Mouse (Mus musculus) stomach, embryonic 16.5 days (tissue): ENCODE results near the gene Gpr146. TPM values are rescaled to one million over a fixed set of nuclear protein-coding genes. Genes with fewer than 3 reads are reported as not detected.
A peak's percentile ranks its signal among the peaks of the same experiment; 100 is the strongest.

Experiments
- ATAC-seq: fragments of 200-750 bp; cut with Nextera tagmentation; 2 replicates; pipeline ENCODE4 v1.8.0; 2017; ENCODE audit warnings: moderate number of reproducible peaks, moderate TSS enrichment; ENCODE audit not compliant: insufficient read depth, low FRiP score
- H3K27ac ChIP-seq: fragments of 300-500 bp; sonication (generic); 2 replicates; pipeline ENCODE4 v1.5.1; 2014; ENCODE audit warnings: low read length
- H3K27me3 ChIP-seq: fragments of 300-500 bp; sonication (generic); 2 replicates; pipeline ENCODE4 v1.6.1; 2014; ENCODE audit warnings: low read length, control low read depth, mixed read lengths; ENCODE audit not compliant: control insufficient read depth, insufficient read depth
- H3K36me3 ChIP-seq: fragments of 300-500 bp; sonication (generic); 2 replicates; pipeline ENCODE4 v1.6.1; 2014; ENCODE audit warnings: low read length; ENCODE audit not compliant: control insufficient read depth, insufficient read depth
- H3K4me1 ChIP-seq: fragments of 300-500 bp; sonication (generic); 2 replicates; pipeline ENCODE4 v1.6.1; 2014; ENCODE audit warnings: low read length, control low read depth, mixed read lengths; ENCODE audit not compliant: control insufficient read depth, insufficient read depth
- H3K4me2 ChIP-seq: fragments of 300-500 bp; sonication (generic); 2 replicates; pipeline ENCODE4 v1.6.1; 2014; ENCODE audit warnings: low read depth, low read length, mixed read lengths
- H3K4me3 ChIP-seq: fragments of 300-500 bp; sonication (generic); replicated peaks from 2 replicates; pipeline ENCODE4 v1.5.1; 2014; ENCODE audit warnings: mild to moderate bottlenecking, low read length
- H3K9ac ChIP-seq: fragments of 300-500 bp; sonication (generic); 2 replicates; pipeline ENCODE4 v1.6.1; 2014; ENCODE audit warnings: low read length
- H3K9me3 ChIP-seq: fragments of 300-500 bp; sonication (generic); replicated peaks from 2 replicates; pipeline ENCODE4 v1.6.1; 2016; ENCODE audit warnings: low read length, control low read depth; ENCODE audit not compliant: control insufficient read depth
- WGBS: fragments of 180-500 bp; shearing (Covaris S2); extraction: QIAGEN DNeasy Blood & Tissue Kit; methylation state at CpG from one replicate; pipeline ENCODE4 v1.1.7; 2014; 5-methylcytosine and 5-hydroxymethylcytosine counted together
- polyA plus RNA-seq: library from polyadenylated mRNA; unstranded; fragments of >200 nt; fragmentation: Nextera tagmentation; extraction: Ambion mirVana; gene quantifications from 2 replicates; pipeline ENCODE4 v1.2.1, GENCODE M21; 2015

Gpr146 gene
- polyA plus RNA-seq, 1 experiment from 2014 or later = 4.2 TPM

DNA sequence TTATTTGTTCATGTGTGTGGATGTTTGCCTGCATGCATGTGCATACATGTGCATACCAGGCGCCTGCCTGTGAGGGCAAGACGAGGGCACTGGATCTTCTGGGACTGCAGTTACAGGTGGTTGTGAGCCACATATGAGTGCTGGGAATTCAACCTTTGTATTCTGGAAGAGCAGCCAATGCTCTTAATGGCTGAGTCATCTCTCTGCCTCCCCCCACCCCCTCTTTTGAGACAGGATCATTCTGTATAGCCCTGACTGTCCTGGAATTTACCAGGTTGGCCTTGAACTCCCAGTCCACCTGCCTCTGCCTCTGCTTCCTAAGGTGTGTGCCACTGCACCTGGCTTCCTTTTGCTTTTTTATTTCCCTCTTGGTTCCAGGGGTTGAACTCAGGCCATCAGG, 2.7 kb upstream of the Gpr146 start:
- H3K27ac ChIP-seq = no peak overlapping the region
- no peak overlapping the region for H3K9ac ChIP-seq
- H3K36me3 ChIP-seq = no peaks in the 10 kb centered on the region
- no peak for ATAC-seq
- H3K9me3 ChIP-seq = no peaks in the 10 kb centered on the region
- H3K27me3 ChIP-seq = no peaks in the 10 kb centered on the region
- no peak overlapping the region for H3K4me2 ChIP-seq
- WGBS = 81% methylated on average over 2 of the region's 2 CpGs
- no peak overlapping the region for H3K4me3 ChIP-seq
- H3K4me1 ChIP-seq = peaks cover 35% of the 10 kb centered on the region

DNA sequence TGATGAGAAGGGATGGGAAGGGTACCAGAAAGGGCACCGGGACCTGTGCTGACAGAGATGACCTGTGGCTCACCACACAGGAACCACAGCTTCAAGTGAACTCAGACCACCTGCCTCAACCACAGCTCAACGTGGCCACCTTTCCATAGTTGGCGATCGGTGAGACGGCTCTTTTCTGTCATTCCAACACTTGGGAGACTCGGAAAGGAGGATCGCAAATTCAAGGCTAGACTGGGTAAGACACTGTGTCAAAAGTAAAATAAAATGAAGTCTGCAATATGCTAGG, 717 bp downstream of the Gpr146 start:
- Histone ChIP-seq H3K9ac (0 out of 2 replicates have a peak overlapping the region, but pooled peaks have one; percentile 41), H3K27me3 (no peaks in the 10 kb centered on the region), H3K36me3 (no peaks in the 10 kb centered on the region), H3K9me3 (no peaks in the 10 kb centered on the region), H3K27ac (peak overlapping the region; percentile 75; the same call in 1 of the 2 replicates), H3K4me1 (peaks cover 39% of the 10 kb centered on the region), H3K4me3 (no peak overlapping the region), H3K4me2 (no peak overlapping the region)
- WGBS = 78% methylated on average over 7 of the region's 7 CpGs
- no peak for ATAC-seq

DNA sequence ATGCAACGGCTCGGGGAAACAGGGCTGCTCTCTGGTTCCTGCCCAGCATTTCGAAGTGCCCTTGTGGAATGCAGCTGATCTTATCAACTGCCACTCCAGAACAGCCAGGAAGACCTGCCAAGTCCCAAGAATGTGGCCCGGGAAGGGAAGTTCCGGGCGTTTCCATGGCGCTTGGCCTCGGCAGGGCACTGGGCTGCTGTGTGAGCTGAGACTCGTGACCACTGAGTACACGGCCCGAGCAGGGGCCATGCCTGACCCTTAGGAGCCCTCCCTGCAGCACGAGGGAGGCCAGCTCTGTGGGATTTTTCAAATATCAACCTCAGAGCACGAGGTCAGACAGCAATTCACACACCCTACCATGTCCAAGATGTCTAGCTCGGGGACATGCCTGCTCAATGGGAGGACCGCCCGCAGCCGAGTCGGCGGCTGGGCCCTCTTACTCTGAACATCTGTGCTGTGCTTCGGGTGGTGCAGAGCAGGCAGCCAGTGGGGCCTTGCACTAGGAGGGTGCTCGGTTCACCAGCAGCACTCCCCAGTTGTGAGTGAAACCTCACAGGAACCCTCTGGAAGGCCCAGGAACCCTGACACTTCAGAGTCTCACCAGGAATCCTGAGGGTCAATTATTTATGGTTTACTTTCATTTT, 1.6 kb downstream of the Gpr146 start:
- H3K4me2 ChIP-seq = peak overlapping the region; percentile 36
- ATAC-seq = peak; percentile 39; the same call in 1 of the 2 replicates
- H3K27ac ChIP-seq = peak overlapping the region; percentile 75
- 27% methylated on average over 21 of the region's 21 CpGs for WGBS
- peak overlapping the region; percentile 37; the same call in 1 of the 2 replicates for H3K9ac ChIP-seq
- no peaks in the 10 kb centered on the region for H3K27me3 ChIP-seq
- no peaks in the 10 kb centered on the region for H3K9me3 ChIP-seq
- H3K4me3 ChIP-seq = no peak overlapping the region
- H3K36me3 ChIP-seq = no peaks in the 10 kb centered on the region
- H3K4me1 ChIP-seq = peaks cover 40% of the 10 kb centered on the region

DNA sequence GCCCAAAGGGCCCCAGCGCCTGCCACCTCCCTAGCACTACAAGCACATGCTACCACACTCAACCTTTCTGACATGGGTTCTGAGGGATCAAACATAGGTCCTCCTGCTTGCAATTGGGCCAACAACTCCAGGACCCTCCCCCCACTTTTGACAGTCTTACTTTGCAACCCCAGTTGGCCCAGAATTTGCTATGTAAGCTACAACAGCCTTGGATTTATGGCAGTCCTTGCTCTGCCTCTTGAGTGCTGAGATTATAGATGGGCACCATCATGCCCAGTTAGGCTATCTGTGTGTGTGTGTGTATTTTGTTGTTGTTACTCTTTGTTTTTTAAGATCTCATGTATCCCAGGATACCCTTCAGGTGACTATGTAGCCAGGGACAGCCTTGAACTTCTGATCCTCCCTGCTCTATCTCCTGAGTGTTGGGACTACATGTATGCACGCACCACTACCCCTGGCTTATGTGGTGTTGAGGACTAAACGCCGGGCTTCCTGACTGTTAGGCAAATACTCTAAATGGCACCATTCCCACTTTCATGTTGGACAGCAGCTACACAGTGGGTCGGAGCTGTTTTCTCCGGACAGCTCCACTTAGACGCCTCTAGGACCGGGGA, 2.4 kb downstream of the Gpr146 start:
- 15% methylated on average over 8 of the region's 8 CpGs for WGBS
- Histone ChIP-seq H3K4me3 (peak overlapping the region; percentile 68), H3K9me3 (no peaks in the 10 kb centered on the region), H3K36me3 (no peaks in the 10 kb centered on the region), H3K27ac (peak overlapping the region; percentile 75), H3K4me2 (peak overlapping the region; percentile 80), H3K27me3 (no peaks in the 10 kb centered on the region), H3K9ac (peak overlapping the region; percentile 79), H3K4me1 (peaks cover 44% of the 10 kb centered on the region)
- no peak for ATAC-seq

DNA sequence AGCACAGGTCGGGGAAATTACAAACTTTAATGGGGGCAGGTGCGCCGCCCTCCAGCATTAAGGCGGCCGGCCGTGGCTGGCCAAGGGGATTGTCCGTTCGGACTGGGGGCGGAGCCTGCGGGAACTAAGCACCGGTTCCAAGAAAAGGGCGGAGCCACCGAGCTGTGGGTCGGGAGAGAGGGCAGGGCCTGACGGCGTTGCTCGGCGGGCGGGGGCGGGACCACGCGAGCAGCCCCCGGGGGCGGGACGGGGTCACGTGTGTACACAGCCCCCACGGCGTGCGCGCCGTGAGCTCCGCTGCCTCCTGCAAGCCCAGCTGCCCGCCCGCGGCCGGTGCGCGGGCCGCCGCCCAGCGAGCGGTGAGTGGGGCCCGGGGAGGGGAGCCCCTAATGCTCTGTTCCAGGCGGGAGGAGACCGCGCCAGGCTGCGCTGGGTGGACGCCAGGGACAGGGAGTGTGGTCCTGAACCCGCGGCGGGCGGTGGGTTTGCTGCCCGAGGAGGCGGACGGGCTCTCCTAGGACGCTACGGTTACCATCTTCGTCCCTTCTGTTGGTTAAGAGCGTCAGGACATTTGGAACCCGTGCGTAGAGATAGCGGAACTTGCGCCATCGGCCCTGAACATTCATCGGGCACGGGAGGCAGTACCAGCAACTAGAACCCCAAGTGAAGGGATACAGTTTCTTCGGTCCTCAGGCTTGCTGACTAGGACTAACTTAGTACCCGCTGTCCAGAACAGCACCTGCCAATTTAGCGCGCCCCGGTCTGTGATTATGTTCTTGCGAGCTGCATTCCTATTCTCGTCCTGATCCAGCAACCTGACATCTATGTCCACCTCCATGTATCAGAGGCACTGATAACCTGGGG, 3.1 kb downstream of the Gpr146 start:
- Histone ChIP-seq H3K27ac (peak overlapping the region; percentile 75), H3K27me3 (no peaks in the 10 kb centered on the region), H3K36me3 (no peaks in the 10 kb centered on the region), H3K4me1 (peaks cover 45% of the 10 kb centered on the region), H3K4me3 (peak overlapping the region; percentile 68), H3K4me2 (peak overlapping the region; percentile 80), H3K9me3 (no peaks in the 10 kb centered on the region), H3K9ac (peak overlapping the region; percentile 79)
- WGBS = 2% methylated on average over 73 of the region's 73 CpGs
- ATAC-seq = peak; percentile 91

DNA sequence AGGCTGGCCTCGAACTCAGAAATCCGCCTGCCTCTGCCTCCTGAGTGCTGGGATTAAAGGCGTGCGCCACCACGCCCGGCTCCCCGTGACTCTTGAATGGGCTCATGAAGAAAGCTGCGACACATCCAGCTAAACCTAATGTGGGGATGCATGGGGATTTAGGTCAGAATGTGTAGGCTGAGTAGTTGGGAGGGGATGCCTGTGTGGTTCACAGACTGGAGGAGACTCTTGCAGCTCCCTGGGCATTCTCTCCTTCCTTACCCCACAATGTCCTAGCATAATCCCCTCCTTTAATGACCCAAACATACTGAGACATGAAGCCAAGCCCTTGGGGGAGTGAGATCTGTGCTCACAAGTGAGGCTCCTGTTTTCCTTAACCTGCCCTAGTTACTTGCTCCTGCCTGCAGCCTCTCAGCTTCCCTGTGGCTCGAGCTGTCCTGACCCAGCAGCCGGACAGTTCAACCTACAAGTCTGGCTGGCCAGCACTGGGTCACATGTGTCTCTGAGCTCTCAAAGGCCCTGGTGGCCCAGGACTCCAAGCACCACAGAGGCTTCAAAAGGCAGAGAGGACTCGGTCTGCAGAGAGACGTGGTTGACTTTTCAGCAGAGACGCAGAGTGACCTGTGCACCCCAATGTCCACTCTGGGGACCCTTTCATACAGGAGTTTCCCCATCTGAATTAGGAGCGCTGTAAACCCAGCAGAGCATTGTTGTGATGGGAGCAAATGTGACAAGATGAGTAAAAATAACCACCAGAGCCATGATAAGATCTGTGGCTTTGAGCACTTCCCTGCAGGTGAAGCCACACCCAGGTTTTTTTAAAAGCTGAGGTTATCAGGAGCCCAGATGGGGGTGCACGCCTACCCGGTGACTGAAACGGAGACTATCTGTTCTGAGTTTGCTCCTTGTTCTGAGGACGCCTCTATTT, 4.4 kb downstream of the Gpr146 start:
- Histone ChIP-seq H3K9ac (peak overlapping the region; percentile 23), H3K27me3 (no peaks in the 10 kb centered on the region), H3K4me3 (no peak overlapping the region), H3K9me3 (no peaks in the 10 kb centered on the region), H3K4me2 (peak overlapping the region; percentile 2; the same call in 1 of the 2 replicates), H3K36me3 (no peaks in the 10 kb centered on the region), H3K27ac (peak overlapping the region; percentile 36; the same call in 1 of the 2 replicates), H3K4me1 (peaks cover 45% of the 10 kb centered on the region)
- 73% methylated on average over 17 of the region's 18 CpGs for WGBS
- no peak for ATAC-seq

DNA sequence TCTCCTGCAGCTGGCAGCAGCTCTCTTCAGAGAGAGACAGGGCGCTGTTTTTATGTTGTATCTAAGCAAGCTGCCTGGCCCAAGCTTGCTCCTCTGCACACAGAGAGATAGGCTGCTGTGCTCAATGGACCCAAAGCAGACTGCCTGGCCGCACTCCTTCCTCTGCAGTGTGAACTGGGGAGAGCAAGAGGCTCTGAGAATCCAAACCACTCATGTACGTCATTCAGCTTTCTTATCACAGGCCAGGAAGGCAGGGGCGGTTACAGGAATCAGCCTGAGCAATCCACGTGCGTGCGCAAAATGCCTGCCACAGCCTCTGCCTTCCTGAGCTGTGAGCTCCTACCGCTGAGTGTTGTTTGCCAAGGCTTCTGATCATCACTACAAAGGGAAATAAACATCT, 5.3 kb downstream of the Gpr146 start:
- H3K36me3 ChIP-seq = no peaks in the 10 kb centered on the region
- 55% methylated on average over 8 of the region's 8 CpGs for WGBS
- no peaks in the 10 kb centered on the region for H3K27me3 ChIP-seq
- H3K4me1 ChIP-seq = peaks cover 41% of the 10 kb centered on the region
- no peak overlapping the region for H3K4me3 ChIP-seq
- H3K9ac ChIP-seq = peak overlapping the region; percentile 27; the same call in 1 of the 2 replicates
- peak overlapping the region; percentile 2; the same call in 1 of the 2 replicates for H3K4me2 ChIP-seq
- no peak for ATAC-seq
- no peaks in the 10 kb centered on the region for H3K9me3 ChIP-seq
- H3K27ac ChIP-seq = peak overlapping the region; percentile 36

DNA sequence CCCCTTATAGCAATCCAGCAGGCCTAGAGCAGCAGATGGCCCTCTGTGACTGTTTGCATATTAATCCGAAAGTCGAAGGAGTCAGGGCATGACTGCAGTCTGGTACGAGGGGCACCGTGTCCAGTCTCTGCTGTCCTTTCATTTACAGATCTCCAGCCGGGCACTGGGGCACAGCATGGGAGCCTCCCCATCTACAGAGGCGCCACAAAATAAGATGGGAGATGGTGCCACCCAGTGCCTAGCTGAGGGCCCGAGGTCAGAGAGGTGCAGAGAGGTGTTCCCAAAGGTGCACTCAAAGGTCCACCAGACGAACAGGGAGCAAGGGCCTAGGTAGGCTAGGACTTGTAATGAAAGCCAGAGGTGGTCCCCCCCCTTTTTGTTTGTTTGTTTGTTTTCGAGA, 5.7 kb downstream of the Gpr146 start:
- no peak overlapping the region for H3K9ac ChIP-seq
- 0 out of 2 replicates have a peak overlapping the region, but pooled peaks have one; percentile 16 for H3K27ac ChIP-seq
- H3K4me2 ChIP-seq = no peak overlapping the region; the same call in 1 of the 2 replicates
- peaks cover 40% of the 10 kb centered on the region for H3K4me1 ChIP-seq
- ATAC-seq = no peak
- WGBS = 79% methylated on average over 9 of the region's 9 CpGs
- no peaks in the 10 kb centered on the region for H3K9me3 ChIP-seq
- H3K4me3 ChIP-seq = no peak overlapping the region
- no peaks in the 10 kb centered on the region for H3K27me3 ChIP-seq
- no peaks in the 10 kb centered on the region for H3K36me3 ChIP-seq
